Mouse (Mus musculus) MEL (cell line): ENCODE measurements at regions not wholly inside any gene's neighbourhood (a gene's known extent, or its start where the extent isn't known, plus 50 kb on each side); places are given as distances from the start of the nearest gene placed in this dataset.

Experiments used
- DNase-seq: peaks from one replicate; pipeline ENCODE4 v3.0.0; 2011; ENCODE audit warnings: low read depth, low spot score
- H3K27ac ChIP-seq: 2 replicates; pipeline ENCODE4 v1.5.1; 2012; ENCODE audit warnings: low read depth, mild to moderate bottlenecking, control low read depth, low read length, moderate library complexity; ENCODE audit not compliant: control insufficient read depth
- H3K27me3 ChIP-seq, 2 experiments: fragments of 150-350 bp in 1 of 2; sonication (generic) in 1 of 2; 2 replicates each; pipeline ENCODE4 v1.6.1; 2012; ENCODE audit warnings: low read length in 2 of 2, mild to moderate bottlenecking in 2 of 2, improper control_type of control experiment in 1 of 2, moderate library complexity in 1 of 2; ENCODE audit not compliant: insufficient read depth in 2 of 2, control insufficient read depth in 1 of 2
- H3K36me3 ChIP-seq, 2 experiments: 2 replicates each; pipeline ENCODE4 v1.6.1; 2012 to 2014; ENCODE audit warnings: low read length in 2 of 2, improper control_type of control experiment in 1 of 2, inconsistent platforms in 1 of 2, mild to moderate bottlenecking in 1 of 2; ENCODE audit not compliant: insufficient read depth in 2 of 2, control insufficient read depth in 1 of 2
- H3K4me1 ChIP-seq, 2 experiments: fragments of 150-350 bp in 1 of 2; sonication (generic) in 1 of 2; 2 replicates each; pipeline ENCODE4 v1.6.1; 2012; ENCODE audit warnings: low read length in 2 of 2, improper control_type of control experiment in 1 of 2, mild to moderate bottlenecking in 1 of 2; ENCODE audit not compliant: insufficient read depth in 2 of 2, control insufficient read depth in 1 of 2
- H3K4me3 ChIP-seq, 2 experiments: fragments of 150-350 bp in 1 of 2; sonication (generic) in 1 of 2; 2 replicates each; pipeline ENCODE4 v1.5.1; 2012; ENCODE audit warnings: low read depth in 2 of 2, low read length in 2 of 2, mild to moderate bottlenecking in 2 of 2, moderate library complexity in 2 of 2, control low read depth in 1 of 2, improper control_type of control experiment in 1 of 2; ENCODE audit not compliant: control insufficient read depth in 1 of 2, insufficient read depth in 1 of 2
- H3K79me2 ChIP-seq: 2 replicates; pipeline ENCODE4 v1.6.1; 2012; ENCODE audit warnings: mild to moderate bottlenecking, low read length, moderate library complexity; ENCODE audit not compliant: control insufficient read depth, poor library complexity, insufficient read depth
- H3K9ac ChIP-seq: 2 replicates; pipeline ENCODE4 v1.6.1; 2012; ENCODE audit warnings: low read depth, mild to moderate bottlenecking, control low read depth, low read length, moderate library complexity; ENCODE audit not compliant: control insufficient read depth, poor library complexity, severe bottlenecking
- H3K9me3 ChIP-seq: fragments of 150-350 bp; sonication (generic); replicated peaks from 2 replicates; pipeline ENCODE4 v1.6.1; 2012; ENCODE audit warnings: mild to moderate bottlenecking, low read length, improper control_type of control experiment, moderate library complexity; ENCODE audit not compliant: insufficient read depth
- CHD2 ChIP-seq: IDR thresholded peaks from 2 replicates; pipeline ENCODE4 v1.6.1; 2011; ENCODE audit warnings: low read length, improper control_type of control experiment
- CTCF ChIP-seq, 3 experiments: IDR thresholded peaks in 2 of 3; conservative IDR thresholded peaks in 1 of 3; 2 replicates each; pipeline ENCODE4 v1.5.1; 2011 to 2012; ENCODE audit warnings: low read length in 3 of 3, low read depth in 2 of 3, mild to moderate bottlenecking in 2 of 3, improper control_type of control experiment in 1 of 3, inconsistent platforms in 1 of 3, mixed read lengths in 1 of 3, moderate library complexity in 1 of 3; ENCODE audit not compliant: control insufficient read depth in 1 of 3, insufficient read depth in 1 of 3, poor library complexity in 1 of 3, severe bottlenecking in 1 of 3
- E2F4 ChIP-seq: IDR thresholded peaks from 2 replicates; pipeline ENCODE4 v1.6.1; 2011; ENCODE audit warnings: low read depth, low read length, improper control_type of control experiment, borderline replicate concordance
- ELF1 ChIP-seq: IDR thresholded peaks from 2 replicates; pipeline ENCODE4 v1.6.1; 2014; ENCODE audit warnings: low read depth, mild to moderate bottlenecking, inconsistent platforms, low read length, improper control_type of control experiment, moderate library complexity
- ETS1 ChIP-seq: IDR thresholded peaks from 2 replicates; pipeline ENCODE4 v1.6.1; 2012; ENCODE audit warnings: low read depth, mild to moderate bottlenecking, inconsistent platforms, low read length, improper control_type of control experiment, moderate library complexity
- MXI1 ChIP-seq: IDR thresholded peaks from 2 replicates; pipeline ENCODE4 v1.6.1; 2011; ENCODE audit warnings: mild to moderate bottlenecking, low read depth, low read length, improper control_type of control experiment
- NELFE ChIP-seq: IDR thresholded peaks from 2 replicates; pipeline ENCODE4 v1.6.1; 2011; ENCODE audit warnings: low read depth, low read length, improper control_type of control experiment
- POLR2AphosphoS5 ChIP-seq: IDR thresholded peaks from 2 replicates; pipeline ENCODE4 v1.6.1; 2012; ENCODE audit warnings: low read depth, borderline replicate concordance, mild to moderate bottlenecking, inconsistent platforms, low read length, moderate library complexity, mixed read lengths
- SIN3A ChIP-seq: IDR thresholded peaks from 2 replicates; pipeline ENCODE4 v1.6.1; 2012; ENCODE audit warnings: low read length, improper control_type of control experiment, inconsistent platforms
- TCF12 ChIP-seq: IDR thresholded peaks from 2 replicates; pipeline ENCODE4 v1.6.1; 2014; ENCODE audit warnings: low read depth, mild to moderate bottlenecking, inconsistent platforms, low read length, improper control_type of control experiment, moderate library complexity
- UBTF ChIP-seq: IDR thresholded peaks from 2 replicates; pipeline ENCODE4 v1.6.1; 2012; ENCODE audit warnings: low read depth, mild to moderate bottlenecking, inconsistent platforms, low read length, improper control_type of control experiment, moderate library complexity, borderline replicate concordance; ENCODE audit not compliant: insufficient read depth
- USF2 ChIP-seq, 2 experiments: IDR thresholded peaks; 2 replicates each; pipeline ENCODE4 v1.6.1; 2011 to 2012; ENCODE audit warnings: improper control_type of control experiment in 2 of 2, low read length in 2 of 2, borderline replicate concordance in 1 of 2, inconsistent platforms in 1 of 2, low read depth in 1 of 2, mild to moderate bottlenecking in 1 of 2; ENCODE audit not compliant: insufficient read depth in 1 of 2
- ZC3H11A ChIP-seq: IDR thresholded peaks from 2 replicates; pipeline ENCODE4 v1.6.1; 2012; ENCODE audit warnings: low read depth, mild to moderate bottlenecking, inconsistent platforms, low read length, improper control_type of control experiment
- ZKSCAN1 ChIP-seq: IDR thresholded peaks from 2 replicates; pipeline ENCODE4 v1.6.1; 2012; ENCODE audit warnings: low read depth, mild to moderate bottlenecking, inconsistent platforms, low read length, improper control_type of control experiment, moderate library complexity
- ZMIZ1 ChIP-seq: IDR thresholded peaks from 2 replicates; pipeline ENCODE4 v1.6.1; 2012; ENCODE audit warnings: low read depth, mild to moderate bottlenecking, inconsistent platforms, low read length, improper control_type of control experiment, moderate library complexity
- ZNF384 ChIP-seq: IDR thresholded peaks from 2 replicates; pipeline ENCODE4 v1.6.1; 2012; ENCODE audit warnings: low read depth, mild to moderate bottlenecking, inconsistent platforms, low read length, improper control_type of control experiment

DNA sequence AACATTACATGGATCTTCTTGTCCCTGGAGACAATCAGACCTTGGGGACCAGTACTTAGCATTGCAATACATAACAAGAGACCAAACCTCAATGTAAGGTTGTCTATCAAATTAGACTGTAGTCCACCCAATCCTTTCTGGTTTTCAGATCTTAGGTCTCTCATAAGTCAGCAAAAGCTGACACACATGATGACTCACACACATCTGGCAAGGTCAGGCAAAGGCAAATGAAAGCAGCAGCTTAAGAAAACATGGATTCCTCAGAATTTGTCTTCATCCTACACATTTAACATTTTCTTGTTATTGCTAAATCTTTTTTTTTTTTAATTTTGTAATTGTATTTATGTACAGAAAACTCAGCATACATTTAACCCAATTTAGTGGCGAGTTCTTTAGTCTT lies 52.0 kb downstream of the Gm11983 start:
- no peaks in the 10 kb centered on the region for H3K27me3 ChIP-seq
- no peak overlapping the region for H3K4me3 ChIP-seq
- no peaks in the 10 kb centered on the region for H3K4me1 ChIP-seq
- no peak for DNase-seq
- H3K36me3 ChIP-seq, result no peaks in the 10 kb centered on the region
- no peak overlapping the region for H3K9ac ChIP-seq
- H3K9me3 ChIP-seq, result no peaks in the 10 kb centered on the region
- H3K27ac ChIP-seq, result no peak overlapping the region
- TF ChIP-seq CHD2 (no peak), MXI1 (no peak), ELF1 (no peak), ZNF384 (no peak), UBTF (no peak), ETS1 (no peak), SIN3A (no peak), TCF12 (no peak), POLR2AphosphoS5 (no peak), USF2 (IDR thresholded peaks at IDR 0.05; ENCODE audit: borderline replicate concordance in 1 of 2, insufficient read depth in 1 of 2, low read depth in 1 of 2, low read length in 2 of 2) (no peak), ZC3H11A (no peak), CTCF (IDR thresholded peaks at IDR 0.05 in 2 of 3, conservative IDR thresholded peaks at IDR 0.05 in 1 of 3; ENCODE audit: control insufficient read depth in 1 of 3, insufficient read depth in 1 of 3, low read depth in 2 of 3, low read length in 3 of 3, poor library complexity in 1 of 3, severe bottlenecking in 1 of 3) (no peak)
- TF ChIP-seq, all 39 proteins: peak for 0
- H3K79me2 ChIP-seq, result no peaks in the 10 kb centered on the region

DNA sequence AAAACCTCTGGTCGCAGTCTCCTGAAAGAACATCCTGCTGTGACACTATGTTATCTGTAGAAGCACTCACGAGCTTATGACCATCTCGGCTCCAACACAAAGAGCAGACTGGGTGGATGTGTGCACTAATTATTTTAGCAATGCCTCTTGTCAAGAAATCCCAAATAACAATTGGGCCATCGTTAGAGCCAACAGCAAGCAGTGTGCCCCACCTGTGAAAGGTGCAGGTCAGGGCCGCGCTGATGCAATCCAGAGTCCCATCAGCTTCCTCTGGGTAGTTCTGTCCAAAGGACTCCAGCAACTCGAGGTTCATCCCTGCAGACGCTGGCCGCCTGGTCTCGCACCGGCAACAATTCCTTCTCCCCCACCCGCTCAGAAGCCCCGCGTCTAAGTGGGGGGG lies 54.6 kb downstream of the Gm11983 start:
- no peak for DNase-seq

DNA sequence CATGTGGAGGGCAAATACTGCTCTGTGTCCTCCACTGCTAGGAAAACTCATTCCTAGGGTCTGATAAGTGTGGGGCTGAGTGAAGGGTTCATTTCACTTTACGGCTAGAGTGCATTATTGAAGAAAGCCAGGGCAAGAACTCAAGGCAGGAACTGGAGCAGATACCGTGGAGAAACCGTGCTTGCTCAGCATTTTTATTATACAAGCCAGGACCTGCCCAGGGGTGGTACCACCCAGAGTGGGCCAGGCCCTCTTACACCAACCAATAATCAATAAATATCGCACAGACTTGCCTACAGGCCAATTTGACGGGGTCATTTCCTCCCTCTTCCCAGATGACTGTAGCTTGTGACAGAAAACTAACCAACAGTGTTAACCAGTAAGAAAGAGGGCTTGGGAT lies 57.7 kb downstream of the Gm11983 start:
- Histone ChIP-seq H3K36me3 (no peaks in the 10 kb centered on the region), H3K27me3 (no peaks in the 10 kb centered on the region), H3K27ac (no peak overlapping the region), H3K4me1 (no peaks in the 10 kb centered on the region), H3K4me3 (no peak overlapping the region), H3K79me2 (no peaks in the 10 kb centered on the region), H3K9me3 (no peaks in the 10 kb centered on the region), H3K9ac (no peak overlapping the region)
- TF ChIP-seq ZMIZ1 (no peak), TCF12 (no peak), CHD2 (no peak), ZKSCAN1 (no peak)
- no peak for DNase-seq

More for the DNA sequence above, 54.6 kb downstream of the Gm11983 start:
- H3K36me3 ChIP-seq, result no peaks in the 10 kb centered on the region
- H3K9ac ChIP-seq, result no peak overlapping the region
- H3K79me2 ChIP-seq, result no peaks in the 10 kb centered on the region
- H3K27me3 ChIP-seq, result no peaks in the 10 kb centered on the region
- no peak overlapping the region for H3K4me3 ChIP-seq
- TF ChIP-seq SIN3A, result no peak
- no peak for TF ChIP-seq E2F4
- TF ChIP-seq UBTF, result no peak
- TF ChIP-seq NELFE, result no peak
- TF ChIP-seq, all 39 proteins: peak for 0
- Histone ChIP-seq H3K9me3 (no peaks in the 10 kb centered on the region), H3K4me1 (no peaks in the 10 kb centered on the region), H3K27ac (no peak overlapping the region)
